Mouse (Mus musculus) limb, embryonic 13.5 days (tissue): ENCODE results near the gene Ifngr1. TPM values are rescaled to one million over a fixed set of nuclear protein-coding genes. Genes with fewer than 3 reads are reported as not detected.

Experiments used
- ATAC-seq: fragments of 200-750 bp; cut with Nextera tagmentation; 2 replicates; pipeline ENCODE4 v1.8.0; 2017; ENCODE audit warnings: low read depth, moderate number of reproducible peaks, moderate TSS enrichment; ENCODE audit not compliant: low FRiP score
- H3K27ac ChIP-seq: fragments of 300-500 bp; sonication (generic); 2 replicates; pipeline ENCODE4 v1.5.1; 2015; ENCODE audit warnings: inconsistent platforms, mild to moderate bottlenecking, moderate library complexity
- H3K27me3 ChIP-seq: fragments of 300-500 bp; sonication (generic); 2 replicates; pipeline ENCODE4 v1.6.1; 2015; ENCODE audit warnings: mild to moderate bottlenecking, inconsistent platforms
- H3K36me3 ChIP-seq: fragments of 300-500 bp; sonication (generic); 2 replicates; pipeline ENCODE4 v1.6.1; 2015; ENCODE audit warnings: inconsistent platforms, mild to moderate bottlenecking, moderate library complexity
- H3K4me1 ChIP-seq: fragments of 300-500 bp; sonication (generic); 2 replicates; pipeline ENCODE4 v1.6.1; 2015; ENCODE audit warnings: inconsistent platforms
- H3K4me2 ChIP-seq: fragments of 300-500 bp; sonication (generic); replicated peaks from 2 replicates; pipeline ENCODE4 v1.6.1; 2015; ENCODE audit warnings: inconsistent platforms, mild to moderate bottlenecking, moderate library complexity
- H3K4me3 ChIP-seq: fragments of 300-500 bp; sonication (generic); 2 replicates; pipeline ENCODE4 v1.5.1; 2015; ENCODE audit warnings: moderate library complexity, mild to moderate bottlenecking, inconsistent platforms
- H3K9ac ChIP-seq: fragments of 300-500 bp; sonication (generic); 2 replicates; pipeline ENCODE4 v1.6.1; 2015; ENCODE audit warnings: mild to moderate bottlenecking, inconsistent platforms
- H3K9me3 ChIP-seq: fragments of 300-500 bp; sonication (generic); 2 replicates; pipeline ENCODE4 v1.6.1; 2016; ENCODE audit warnings: inconsistent platforms
- WGBS: fragments of 180-500 bp; shearing (Covaris S2); methylation state at CpG from one replicate; pipeline ENCODE4 v1.1.7; 2015; 5-methylcytosine and 5-hydroxymethylcytosine counted together
- polyA plus RNA-seq: library from polyadenylated mRNA; unstranded; fragments of >200 nt; fragmentation: Nextera tagmentation; extraction: Ambion mirVana; gene quantifications from 2 replicates; pipeline ENCODE4 v1.2.1, GENCODE M21; 2015

Ifngr1 gene
- polyA plus RNA-seq, 1 experiment from 2014 or later: 44.0 TPM

- 86% methylated on average over 5 of the region's 5 CpGs for WGBS
- no peaks in the 10 kb centered on the region for H3K27me3 ChIP-seq
- H3K9ac ChIP-seq: no peak overlapping the region
- H3K9me3 ChIP-seq: no peaks in the 10 kb centered on the region
- H3K4me3 ChIP-seq: no peak overlapping the region
- H3K4me2 ChIP-seq: no peak overlapping the region
- H3K27ac ChIP-seq: no peak overlapping the region
- no peak for ATAC-seq
- no peaks in the 10 kb centered on the region for H3K4me1 ChIP-seq
- H3K36me3 ChIP-seq: no peaks in the 10 kb centered on the region
Observed at GRCm38 (mm10) chr10:19619736-19620135, 28.0 kb downstream of the Ifngr1 start.

GRCm38 (mm10) chr10:19621408-19622048 is 29.8 kb downstream of the Ifngr1 start, which contains the start of gene Il22ra2:
Gene Il22ra2 (plus strand): TSS chr10:19621998.
- Histone ChIP-seq H3K4me2 (no peak within 1 kb of the TSS), H3K27me3 (no peaks in the 10 kb centered on the region), H3K9me3 (no peaks in the 10 kb centered on the region), H3K9ac (no peak within 1 kb of the TSS), H3K27ac (no peak within 1 kb of the TSS), H3K36me3 (no peaks in the 10 kb centered on the region), H3K4me1 (no peaks in the 10 kb centered on the region), H3K4me3 (no peak within 1 kb of the TSS)
- no peak for ATAC-seq
- WGBS: 94% methylated on average over 2 of the region's 2 CpGs

- Histone ChIP-seq H3K4me3 (no peak overlapping the region), H3K4me2 (no peak overlapping the region), H3K9ac (no peak overlapping the region), H3K9me3 (no peaks in the 10 kb centered on the region), H3K36me3 (no peaks in the 10 kb centered on the region), H3K27me3 (no peaks in the 10 kb centered on the region), H3K4me1 (no peaks in the 10 kb centered on the region), H3K27ac (no peak overlapping the region)
- 87% methylated on average over 1 of the region's 1 CpGs for WGBS
- no peak for ATAC-seq
Observed at GRCm38 (mm10) chr10:19624617-19625016, 32.9 kb downstream of the Ifngr1 start.

- Histone ChIP-seq H3K36me3 (no peaks in the 10 kb centered on the region), H3K9ac (no peak overlapping the region), H3K4me3 (no peak overlapping the region), H3K4me2 (no peak overlapping the region), H3K27me3 (no peaks in the 10 kb centered on the region), H3K27ac (no peak overlapping the region), H3K9me3 (no peaks in the 10 kb centered on the region), H3K4me1 (no peaks in the 10 kb centered on the region)
- WGBS: 88% methylated on average over 2 of the region's 2 CpGs
- ATAC-seq: no peak
Observed at GRCm38 (mm10) chr10:19627342-19627741, 35.6 kb downstream of the Ifngr1 start.

GRCm38 (mm10) chr10:19627748-19628147 is 36.0 kb downstream of the Ifngr1 start:
- no peak overlapping the region for H3K27ac ChIP-seq
- H3K36me3 ChIP-seq: no peaks in the 10 kb centered on the region
- 76% methylated on average over 4 of the region's 4 CpGs for WGBS
- no peaks in the 10 kb centered on the region for H3K9me3 ChIP-seq
- no peaks in the 10 kb centered on the region for H3K4me1 ChIP-seq
- H3K4me3 ChIP-seq: no peak overlapping the region
- ATAC-seq: no peak
- no peaks in the 10 kb centered on the region for H3K27me3 ChIP-seq
- no peak overlapping the region for H3K4me2 ChIP-seq
- H3K9ac ChIP-seq: no peak overlapping the region

GRCm38 (mm10) chr10:19631616-19632195 is 40.0 kb downstream of the Ifngr1 start:
- Histone ChIP-seq H3K36me3 (no peaks in the 10 kb centered on the region), H3K4me1 (no peaks in the 10 kb centered on the region), H3K4me2 (no peak overlapping the region), H3K9ac (no peak overlapping the region), H3K27me3 (no peaks in the 10 kb centered on the region), H3K9me3 (no peaks in the 10 kb centered on the region), H3K27ac (no peak overlapping the region), H3K4me3 (no peak overlapping the region)
- ATAC-seq: no peak
- 74% methylated on average over 13 of the region's 13 CpGs for WGBS

GRCm38 (mm10) chr10:19638851-19639250 is 47.1 kb downstream of the Ifngr1 start:
- H3K27ac ChIP-seq: no peak overlapping the region
- no peak overlapping the region for H3K4me2 ChIP-seq
- no peak for ATAC-seq
- H3K36me3 ChIP-seq: no peaks in the 10 kb centered on the region
- H3K4me1 ChIP-seq: no peaks in the 10 kb centered on the region
- H3K9me3 ChIP-seq: no peaks in the 10 kb centered on the region
- WGBS: 89% methylated on average over 5 of the region's 5 CpGs
- H3K27me3 ChIP-seq: no peaks in the 10 kb centered on the region
- no peak overlapping the region for H3K9ac ChIP-seq
- H3K4me3 ChIP-seq: no peak overlapping the region

GRCm38 (mm10) chr10:19639630-19640029 is 47.9 kb downstream of the Ifngr1 start:
- Histone ChIP-seq H3K4me3 (no peak overlapping the region), H3K27ac (no peak overlapping the region), H3K27me3 (no peaks in the 10 kb centered on the region), H3K4me1 (no peaks in the 10 kb centered on the region), H3K9ac (no peak overlapping the region), H3K36me3 (no peaks in the 10 kb centered on the region), H3K4me2 (no peak overlapping the region), H3K9me3 (no peaks in the 10 kb centered on the region)
- WGBS: 95% methylated on average over 1 of the region's 1 CpGs
- ATAC-seq: no peak

- ATAC-seq: no peak
- H3K4me3 ChIP-seq: no peak overlapping the region
- no peaks in the 10 kb centered on the region for H3K4me1 ChIP-seq
- no peaks in the 10 kb centered on the region for H3K27me3 ChIP-seq
- no peak overlapping the region for H3K9ac ChIP-seq
- no peaks in the 10 kb centered on the region for H3K9me3 ChIP-seq
- H3K27ac ChIP-seq: no peak overlapping the region
- H3K4me2 ChIP-seq: no peak overlapping the region
- 91% methylated on average over 2 of the region's 2 CpGs for WGBS
- no peaks in the 10 kb centered on the region for H3K36me3 ChIP-seq
Observed at GRCm38 (mm10) chr10:19645119-19645518, 53.4 kb downstream of the Ifngr1 start.

- H3K4me2 ChIP-seq: no peak overlapping the region
- no peak overlapping the region for H3K9ac ChIP-seq
- H3K4me1 ChIP-seq: no peaks in the 10 kb centered on the region
- no peak for ATAC-seq
- H3K27ac ChIP-seq: no peak overlapping the region
- no peaks in the 10 kb centered on the region for H3K9me3 ChIP-seq
- no peak overlapping the region for H3K4me3 ChIP-seq
- 88% methylated on average over 9 of the region's 9 CpGs for WGBS
- no peaks in the 10 kb centered on the region for H3K27me3 ChIP-seq
- H3K36me3 ChIP-seq: no peaks in the 10 kb centered on the region
Observed at GRCm38 (mm10) chr10:19657426-19657825, 65.7 kb downstream of the Ifngr1 start.

Other genes with a start within 250 kb of the Ifngr1 start
- gene Olig3, start 235.4 kb upstream of the Ifngr1 start, polyA plus RNA-seq: not detected in 2 replicates
- gene Il22ra2, start 30.0 kb downstream of the Ifngr1 start, polyA plus RNA-seq: not detected in 2 replicates
- gene Il20ra, start 120.6 kb downstream of the Ifngr1 start, polyA plus RNA-seq: 0.69 and 0.73 TPM in 2 replicates